Mouse (Mus musculus): ENCODE measurements at regions not wholly inside any gene's neighbourhood (a gene's known extent, or its start where the extent isn't known, plus 50 kb on each side); places are given as distances from the start of the nearest gene placed in this dataset.

GRCm38 (mm10) chr6:31618852-31619251 is 55.1 kb upstream of the Podxl start:
- 85% methylated on average over 2 of the region's 2 CpGs for WGBS
- no peak overlapping the region for H3K4me3 ChIP-seq (replicated peaks)

GRCm38 (mm10) chr6:31617341-31617740 is 53.6 kb upstream of the Podxl start:
- peak; percentile 44; the same call in 1 of the 2 replicates for ATAC-seq (ENCODE audit: insufficient read depth, low FRiP score, low read depth)
- no peak overlapping the region for H3K9ac ChIP-seq
- no peak overlapping the region for H3K27ac ChIP-seq
- WGBS = 45% methylated on average over 8 of the region's 8 CpGs
- H3K4me2 ChIP-seq = no peak overlapping the region
- H3K4me3 ChIP-seq (replicated peaks) = no peak overlapping the region
- no peaks in the 10 kb centered on the region for H3K27me3 ChIP-seq (replicated peaks)
- no peaks in the 10 kb centered on the region for H3K4me1 ChIP-seq
- no peaks in the 10 kb centered on the region for H3K9me3 ChIP-seq
- H3K36me3 ChIP-seq = no peaks in the 10 kb centered on the region

More at GRCm38 (mm10) chr6:31618852-31619251, 55.1 kb upstream of the Podxl start:
- no peaks in the 10 kb centered on the region for H3K9me3 ChIP-seq
- no peak overlapping the region for H3K9ac ChIP-seq
- no peak overlapping the region for H3K4me2 ChIP-seq
- no peaks in the 10 kb centered on the region for H3K27me3 ChIP-seq (replicated peaks)
- no peak overlapping the region for H3K27ac ChIP-seq
- no peaks in the 10 kb centered on the region for H3K36me3 ChIP-seq
- no peaks in the 10 kb centered on the region for H3K4me1 ChIP-seq
- no peak for ATAC-seq (ENCODE audit: insufficient read depth, low FRiP score, low read depth)

- Histone ChIP-seq H3K4me2 (no peak overlapping the region), H3K9me3 (no peaks in the 10 kb centered on the region), H3K27ac (no peak overlapping the region), H3K4me3 (replicated peaks) (no peak overlapping the region), H3K4me1 (no peaks in the 10 kb centered on the region), H3K36me3 (no peaks in the 10 kb centered on the region), H3K9ac (no peak overlapping the region), H3K27me3 (replicated peaks) (no peaks in the 10 kb centered on the region)
- 54% methylated on average over 4 of the region's 4 CpGs for WGBS
- no peak for ATAC-seq (ENCODE audit: insufficient read depth, low FRiP score, low read depth)
Observed at GRCm38 (mm10) chr6:31615426-31615970, 51.7 kb upstream of the Podxl start.

GRCm38 (mm10) chr6:31614563-31614962 is 50.8 kb upstream of the Podxl start:
- H3K36me3 ChIP-seq = no peaks in the 10 kb centered on the region
- H3K9ac ChIP-seq = no peak overlapping the region
- ATAC-seq (ENCODE audit: insufficient read depth, low FRiP score, low read depth) = no peak
- H3K27me3 ChIP-seq (replicated peaks) = no peaks in the 10 kb centered on the region
- H3K4me2 ChIP-seq = no peak overlapping the region
- no peaks in the 10 kb centered on the region for H3K4me1 ChIP-seq
- no peaks in the 10 kb centered on the region for H3K9me3 ChIP-seq
- 83% methylated on average over 4 of the region's 4 CpGs for WGBS
- H3K4me3 ChIP-seq (replicated peaks) = no peak overlapping the region
- H3K27ac ChIP-seq = no peak overlapping the region

GRCm38 (mm10) chr6:31613590-31614319 is 50.0 kb upstream of the Podxl start:
- H3K4me2 ChIP-seq = no peak overlapping the region
- no peaks in the 10 kb centered on the region for H3K9me3 ChIP-seq
- H3K27ac ChIP-seq = peak overlapping the region; percentile 31; the same call in 1 of the 2 replicates
- no peak overlapping the region for H3K9ac ChIP-seq
- no peaks in the 10 kb centered on the region for H3K4me1 ChIP-seq
- WGBS = 41% methylated on average over 13 of the region's 13 CpGs
- no peak overlapping the region for H3K4me3 ChIP-seq (replicated peaks)
- peak; percentile 82 for ATAC-seq (ENCODE audit: insufficient read depth, low FRiP score, low read depth)
- H3K27me3 ChIP-seq (replicated peaks) = no peaks in the 10 kb centered on the region
- no peaks in the 10 kb centered on the region for H3K36me3 ChIP-seq

Data from stomach, embryonic 15.5 days (tissue).